Mouse (Mus musculus): ENCODE measurements at regions not wholly inside any gene's neighbourhood (a gene's known extent, or its start where the extent isn't known, plus 50 kb on each side); places are given as distances from the start of the nearest gene placed in this dataset.

GRCm38 (mm10) chr16:55097651-55098050 is 200.1 kb downstream of the Zpld1 start:
- no peak overlapping the region for H3K4me3 ChIP-seq (ENCODE audit: low read depth, low read length)
- 85% methylated on average over 1 of the region's 1 CpGs for WGBS (ENCODE audit: insufficient replicate concordance)
- H3K27me3 ChIP-seq (ENCODE audit: insufficient read depth, low read length), result no peaks in the 10 kb centered on the region
- ATAC-seq (no peak), DNase-seq (no peak)
- H3K9me3 ChIP-seq (ENCODE audit: low read length), result no peaks in the 10 kb centered on the region
- H3K36me3 ChIP-seq (replicated peaks; ENCODE audit: insufficient read depth, low read length), result no peaks in the 10 kb centered on the region
- no peaks in the 10 kb centered on the region for H3K4me1 ChIP-seq (ENCODE audit: insufficient read depth)
- H3K27ac ChIP-seq (ENCODE audit: low read depth), result no peak overlapping the region
- H3K4me2 ChIP-seq (ENCODE audit: low read depth, low read length), result no peak overlapping the region
- TF ChIP-seq CTCF (IDR thresholded peaks at IDR 0.05; ENCODE audit: low read depth), result no peak
- H3K9ac ChIP-seq (replicated peaks), result no peak overlapping the region

DNA sequence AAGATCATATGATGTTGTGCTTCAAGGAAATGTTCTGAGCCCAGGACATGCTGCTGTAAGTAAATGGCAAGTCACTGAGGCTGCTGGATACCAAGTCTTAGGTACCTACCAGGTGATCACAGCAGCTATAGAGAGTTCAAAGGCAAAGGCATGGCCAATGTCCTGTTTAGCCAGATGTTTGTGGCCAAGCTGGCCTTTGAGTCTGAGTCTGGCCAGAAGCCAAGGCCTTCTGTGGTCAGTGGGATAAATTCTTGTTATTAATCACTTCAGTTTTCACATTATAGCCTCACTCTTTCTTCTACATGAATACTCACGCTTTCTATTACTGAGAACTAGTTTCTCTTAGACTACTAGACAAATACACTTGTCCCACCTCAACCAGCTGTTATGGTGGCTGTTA is 210.3 kb downstream of the Zpld1 start:
- no peaks in the 10 kb centered on the region for H3K36me3 ChIP-seq (replicated peaks; ENCODE audit: insufficient read depth, low read length)
- WGBS (ENCODE audit: insufficient replicate concordance), result 69% methylated on average over 1 of the region's 1 CpGs
- no peak overlapping the region for H3K9ac ChIP-seq (replicated peaks)
- H3K4me1 ChIP-seq (ENCODE audit: insufficient read depth), result no peaks in the 10 kb centered on the region
- no peak overlapping the region for H3K4me2 ChIP-seq (ENCODE audit: low read depth, low read length)
- no peak for TF ChIP-seq EP300 (IDR thresholded peaks at IDR 0.05; ENCODE audit: low read depth)
- no peak for TF ChIP-seq CTCF (IDR thresholded peaks at IDR 0.05; ENCODE audit: low read depth)
- no peak for DNase-seq
- ATAC-seq, result no peak
- H3K4me3 ChIP-seq (ENCODE audit: low read depth, low read length), result no peak overlapping the region
- H3K9me3 ChIP-seq (ENCODE audit: low read length), result no peaks in the 10 kb centered on the region
- H3K27ac ChIP-seq (ENCODE audit: low read depth), result no peak overlapping the region
- H3K27me3 ChIP-seq (ENCODE audit: insufficient read depth, low read length), result no peaks in the 10 kb centered on the region

DNA sequence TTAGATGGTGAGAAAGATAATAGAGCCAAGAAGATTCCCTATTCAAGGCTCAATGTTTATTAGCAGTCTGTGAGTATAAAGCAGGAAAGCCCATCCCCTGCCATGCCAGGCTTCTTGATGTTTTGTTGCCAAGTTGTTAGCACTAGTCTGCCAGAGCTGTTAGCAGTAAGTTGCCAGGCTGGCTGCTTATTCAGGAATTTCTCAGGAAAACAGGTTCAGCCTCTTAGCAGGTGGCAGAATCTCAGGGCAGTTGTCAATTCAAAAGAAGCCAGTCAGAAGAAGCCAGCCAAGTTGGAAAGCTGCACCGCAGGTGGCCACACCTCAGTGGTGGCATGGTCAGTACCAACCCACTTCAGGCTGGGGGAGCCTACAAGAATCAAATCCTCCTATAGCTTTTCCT is 221.6 kb downstream of the Zpld1 start:
- H3K9me3 ChIP-seq (ENCODE audit: low read length), result no peaks in the 10 kb centered on the region
- ATAC-seq (no peak), DNase-seq (no peak)
- 70% methylated on average over 1 of the region's 1 CpGs for WGBS (ENCODE audit: insufficient replicate concordance)
- H3K36me3 ChIP-seq (replicated peaks; ENCODE audit: insufficient read depth, low read length), result no peaks in the 10 kb centered on the region
- no peaks in the 10 kb centered on the region for H3K27me3 ChIP-seq (ENCODE audit: insufficient read depth, low read length)
- no peak for TF ChIP-seq CTCF (IDR thresholded peaks at IDR 0.05; ENCODE audit: low read depth)
- TF ChIP-seq EP300 (IDR thresholded peaks at IDR 0.05; ENCODE audit: low read depth), result no peak
- H3K4me3 ChIP-seq (ENCODE audit: low read depth, low read length), result no peak overlapping the region
- H3K4me1 ChIP-seq (ENCODE audit: insufficient read depth), result no peaks in the 10 kb centered on the region
- no peak overlapping the region for H3K27ac ChIP-seq (ENCODE audit: low read depth)
- H3K9ac ChIP-seq (replicated peaks), result no peak overlapping the region
- H3K4me2 ChIP-seq (ENCODE audit: low read depth, low read length), result no peak overlapping the region

DNA sequence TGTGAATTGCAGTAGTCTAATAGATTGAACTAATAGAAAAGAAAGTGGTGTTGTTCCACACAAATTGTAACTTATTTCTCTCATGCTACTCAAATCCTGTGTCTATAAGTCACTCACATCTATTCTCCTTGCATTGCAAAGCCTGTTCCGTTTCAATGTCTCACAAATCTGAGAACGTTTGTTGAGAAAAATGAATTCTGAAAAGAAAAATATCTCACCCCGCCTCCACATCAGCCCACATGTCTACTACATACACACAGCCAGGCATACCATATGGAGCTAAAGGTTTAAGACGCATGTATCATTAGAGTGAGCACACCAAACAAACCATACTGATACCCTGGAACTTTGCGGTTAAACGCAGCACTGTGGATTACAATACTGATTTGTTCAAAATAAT is 258.0 kb downstream of the Zpld1 start:
- DNase-seq (no peak), ATAC-seq (no peak)
- H3K27me3 ChIP-seq (ENCODE audit: insufficient read depth, low read length), result no peaks in the 10 kb centered on the region
- H3K4me3 ChIP-seq (ENCODE audit: low read depth, low read length), result no peak overlapping the region
- H3K9ac ChIP-seq (replicated peaks), result no peak overlapping the region
- TF ChIP-seq EP300 (IDR thresholded peaks at IDR 0.05; ENCODE audit: low read depth), result no peak
- TF ChIP-seq CTCF (IDR thresholded peaks at IDR 0.05; ENCODE audit: low read depth), result no peak
- no peaks in the 10 kb centered on the region for H3K4me1 ChIP-seq (ENCODE audit: insufficient read depth)
- no peaks in the 10 kb centered on the region for H3K36me3 ChIP-seq (replicated peaks; ENCODE audit: insufficient read depth, low read length)
- no peak overlapping the region for H3K27ac ChIP-seq (ENCODE audit: low read depth)
- no peaks in the 10 kb centered on the region for H3K9me3 ChIP-seq (ENCODE audit: low read length)
- 83% methylated on average over 6 of the region's 6 CpGs for WGBS (ENCODE audit: insufficient replicate concordance)
- H3K4me2 ChIP-seq (ENCODE audit: low read depth, low read length), result no peak overlapping the region

GRCm38 (mm10) chr16:55001661-55002289 is 296.0 kb downstream of the Zpld1 start:
- DNase-seq, result no peak
- Histone ChIP-seq H3K4me2 (ENCODE audit: low read depth, low read length) (no peak overlapping the region), H3K27me3 (ENCODE audit: insufficient read depth, low read length) (no peaks in the 10 kb centered on the region), H3K27ac (ENCODE audit: low read depth) (no peak overlapping the region), H3K4me3 (ENCODE audit: low read depth, low read length) (no peak overlapping the region), H3K9me3 (ENCODE audit: low read length) (no peaks in the 10 kb centered on the region), H3K36me3 (replicated peaks; ENCODE audit: insufficient read depth, low read length) (no peaks in the 10 kb centered on the region), H3K4me1 (ENCODE audit: insufficient read depth) (no peaks in the 10 kb centered on the region), H3K9ac (replicated peaks) (no peak overlapping the region)
- no peak for ATAC-seq
- 67% methylated on average over 2 of the region's 2 CpGs for WGBS (ENCODE audit: insufficient replicate concordance)
- TF ChIP-seq EP300 (IDR thresholded peaks at IDR 0.05; ENCODE audit: low read depth) (no peak), CTCF (IDR thresholded peaks at IDR 0.05; ENCODE audit: low read depth) (no peak)

DNA sequence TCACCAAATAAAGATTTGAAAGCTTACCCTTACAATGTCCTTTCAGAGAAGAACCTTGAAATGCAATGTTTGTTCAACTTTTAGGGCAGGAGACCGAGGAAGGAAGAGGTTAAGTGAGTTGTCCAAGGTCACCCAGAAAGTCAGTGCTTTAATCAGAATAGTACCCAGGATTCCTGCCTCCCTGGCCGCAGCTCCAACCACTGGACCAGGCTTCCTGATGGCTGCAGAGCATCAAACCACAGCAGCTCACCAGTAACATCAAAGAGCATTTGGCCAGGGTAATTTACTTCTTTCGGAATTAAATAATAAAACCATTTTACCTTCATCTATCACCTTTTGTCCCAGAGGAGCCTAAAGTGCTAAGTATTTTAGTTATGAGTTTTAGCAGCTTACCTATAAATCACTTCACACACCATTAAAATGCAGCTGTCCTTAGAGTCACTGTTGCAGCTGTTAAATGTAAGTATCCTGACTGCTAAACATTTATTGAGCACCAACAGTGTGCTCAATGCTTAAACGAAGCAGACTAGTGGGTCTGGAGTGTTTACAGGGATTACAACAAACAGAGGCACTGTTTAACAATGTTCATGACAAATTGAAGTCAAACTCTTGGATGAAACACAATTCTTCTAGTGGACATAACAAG is 306.1 kb downstream of the Zpld1 start:
- Histone ChIP-seq H3K27ac (ENCODE audit: low read depth) (no peak overlapping the region), H3K4me1 (ENCODE audit: insufficient read depth) (no peaks in the 10 kb centered on the region), H3K9ac (replicated peaks) (no peak overlapping the region), H3K36me3 (replicated peaks; ENCODE audit: insufficient read depth, low read length) (no peaks in the 10 kb centered on the region), H3K4me2 (ENCODE audit: low read depth, low read length) (no peak overlapping the region), H3K27me3 (ENCODE audit: insufficient read depth, low read length) (no peaks in the 10 kb centered on the region), H3K4me3 (ENCODE audit: low read depth, low read length) (no peak overlapping the region), H3K9me3 (ENCODE audit: low read length) (no peaks in the 10 kb centered on the region)
- DNase-seq (no peak), ATAC-seq (no peak)
- WGBS (ENCODE audit: insufficient replicate concordance), result 45% methylated on average over 4 of the region's 4 CpGs
- TF ChIP-seq EP300 (IDR thresholded peaks at IDR 0.05; ENCODE audit: low read depth) (no peak), CTCF (IDR thresholded peaks at IDR 0.05; ENCODE audit: low read depth) (no peak)
